Mouse (Mus musculus) gastrocnemius, postnatal 4 days (tissue): ENCODE measurements at regions not wholly inside any gene's neighbourhood (a gene's known extent, or its start where the extent isn't known, plus 50 kb on each side); places are given as distances from the start of the nearest gene placed in this dataset.
A peak's percentile ranks its signal among the peaks of the same experiment; 100 is the strongest.

Experiments
- DNase-seq, 2 experiments: peaks; one replicate each; pipeline ENCODE4 v3.0.0; 2021 to 2022; ENCODE audit warnings: low spot score in 2 of 2, mixed read lengths in 2 of 2

GRCm38 (mm10) chr8:9152313-9152925 is 462.1 kb upstream of the Arglu1 start:
- DNase-seq, result no peak

- DNase-seq, result no peak
Measured at GRCm38 (mm10) chr8:9144362-9144761, 454.0 kb upstream of the Arglu1 start.

- no peak for DNase-seq
Measured at GRCm38 (mm10) chr8:9139781-9140180, 449.5 kb upstream of the Arglu1 start.

GRCm38 (mm10) chr8:9139059-9139620 is 448.8 kb upstream of the Arglu1 start:
- DNase-seq, result peak in 1 of 2 experiments; percentile 70

GRCm38 (mm10) chr8:9133758-9134157 is 443.4 kb upstream of the Arglu1 start:
- DNase-seq, result no peak

GRCm38 (mm10) chr8:9132612-9133218 is 442.4 kb upstream of the Arglu1 start:
- DNase-seq, result no peak

GRCm38 (mm10) chr8:9131249-9131648 is 440.9 kb upstream of the Arglu1 start:
- DNase-seq, result no peak

- DNase-seq, result no peak
Measured at GRCm38 (mm10) chr8:9124503-9124902, 434.2 kb upstream of the Arglu1 start.

GRCm38 (mm10) chr8:9117809-9118737 is 427.8 kb upstream of the Arglu1 start:
- DNase-seq, result peak in 1 of 2 experiments; percentile 13

GRCm38 (mm10) chr8:9095980-9096379 is 405.7 kb upstream of the Arglu1 start:
- DNase-seq, result no peak

GRCm38 (mm10) chr8:9094002-9094401 is 403.7 kb upstream of the Arglu1 start:
- no peak for DNase-seq

GRCm38 (mm10) chr8:9093356-9093755 is 403.0 kb upstream of the Arglu1 start:
- no peak for DNase-seq

GRCm38 (mm10) chr8:9072724-9073123 is 382.4 kb upstream of the Arglu1 start:
- DNase-seq, result no peak

GRCm38 (mm10) chr8:9072286-9072685 is 382.0 kb upstream of the Arglu1 start:
- no peak for DNase-seq

- no peak for DNase-seq
Measured at GRCm38 (mm10) chr8:9070953-9071352, 380.6 kb upstream of the Arglu1 start.

- no peak for DNase-seq
Measured at GRCm38 (mm10) chr8:9069845-9070244, 379.5 kb upstream of the Arglu1 start.

- no peak for DNase-seq
Measured at GRCm38 (mm10) chr8:9067731-9068130, 377.4 kb upstream of the Arglu1 start.

- no peak for DNase-seq
Measured at GRCm38 (mm10) chr8:9060166-9060565, 369.8 kb upstream of the Arglu1 start.

- DNase-seq, result no peak
Measured at GRCm38 (mm10) chr8:9055416-9055819, 365.1 kb upstream of the Arglu1 start.

- DNase-seq, result no peak
Measured at GRCm38 (mm10) chr8:9054801-9055200, 364.5 kb upstream of the Arglu1 start.

GRCm38 (mm10) chr8:9051699-9052098 is 361.4 kb upstream of the Arglu1 start:
- peak; percentile 70 to 87 for DNase-seq
